Mouse (Mus musculus): ENCODE measurements around the gene Cdkn2d. TPM values are rescaled to one million over a fixed set of nuclear protein-coding genes. Genes with fewer than 3 reads are reported as not detected.
A peak's percentile ranks its signal among the peaks of the same experiment; 100 is the strongest.

Gene Cdkn2d
- polyA plus RNA-seq, 1 experiment from 2014 or later = 234 TPM

DNA sequence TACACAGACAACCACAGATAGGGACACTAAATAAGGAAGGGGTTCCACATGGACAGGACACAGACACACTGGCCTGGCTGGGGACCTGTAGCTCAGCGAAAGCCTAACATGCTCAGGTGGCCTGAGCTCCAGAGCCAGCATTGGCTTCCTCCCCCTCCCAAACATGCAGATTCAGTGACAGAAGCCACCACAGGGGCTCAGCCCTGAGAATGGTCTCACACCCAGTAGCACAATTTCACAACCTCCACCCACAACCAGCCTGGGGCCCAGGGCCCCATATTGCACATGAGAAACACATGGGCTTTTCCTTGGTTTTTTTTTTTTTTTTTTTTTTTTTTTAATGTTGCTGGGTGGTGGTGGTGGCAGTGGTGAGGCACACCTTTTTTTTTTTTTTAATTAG is 44.9 kb downstream of the Cdkn2d start:
- no peak for DNase-seq (ENCODE audit: low spot score)

DNA sequence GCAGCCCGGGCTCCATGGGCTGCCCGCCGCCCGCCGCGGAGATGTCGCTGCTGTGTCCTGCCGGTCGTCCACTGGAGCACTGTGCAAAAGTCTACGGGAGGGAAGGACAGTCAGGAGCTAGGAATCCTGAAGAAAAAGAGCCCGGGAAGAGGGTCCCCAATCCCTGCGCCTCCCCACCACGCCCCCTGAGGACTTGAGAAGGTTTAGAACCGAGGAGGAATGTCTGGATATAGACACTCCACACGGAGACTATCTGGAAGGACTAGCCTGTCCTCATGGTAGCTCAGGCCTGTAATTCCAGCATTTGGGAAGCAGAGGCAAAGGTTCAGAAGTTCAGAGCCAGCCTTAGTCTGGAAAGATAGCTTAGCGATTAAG is 46.1 kb downstream of the Cdkn2d start:
- DNase-seq (ENCODE audit: low spot score) = no peak

DNA sequence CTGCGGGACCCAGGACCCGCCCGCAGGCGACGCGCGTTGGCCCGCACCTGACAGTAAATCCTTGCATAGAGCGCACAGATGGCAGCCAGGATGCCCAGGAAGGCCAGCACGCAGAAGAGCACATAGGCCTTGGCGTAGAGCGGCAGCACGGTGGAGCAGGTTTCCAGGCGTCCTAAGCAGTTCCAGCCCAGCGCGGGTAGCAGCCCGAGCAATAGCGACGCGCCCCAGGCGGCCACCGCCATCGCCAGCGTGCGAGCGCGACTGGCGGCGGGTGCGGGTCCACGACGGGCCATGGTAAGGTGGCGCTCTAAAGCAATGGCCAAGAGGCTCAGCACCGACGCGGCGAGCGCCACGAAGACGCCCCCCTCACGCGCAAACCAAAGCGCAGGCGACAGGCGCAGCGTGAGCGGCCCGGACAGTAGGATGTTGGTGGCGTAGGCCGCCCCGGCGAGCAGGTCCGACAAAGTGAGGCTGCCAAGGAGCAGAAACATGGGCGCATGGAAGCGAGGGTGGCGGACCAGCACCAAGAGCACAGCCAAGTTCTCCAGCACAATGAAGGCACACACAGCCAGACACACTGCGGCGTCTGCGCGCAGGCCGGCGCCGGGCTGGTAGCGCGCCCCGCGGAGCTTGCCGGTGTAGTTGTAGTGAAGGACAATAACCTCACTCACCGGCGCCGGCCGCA is 46.6 kb downstream of the Cdkn2d start:
- DNase-seq (ENCODE audit: low spot score) = no peak

GRCm38 (mm10) chr9:21243826-21244427 is 47.3 kb downstream of the Cdkn2d start:
- DNase-seq (ENCODE audit: low spot score) = no peak

- peak; percentile 93 for DNase-seq (ENCODE audit: low spot score)
Measured at GRCm38 (mm10) chr9:21241343-21241742, 49.9 kb downstream of the Cdkn2d start.

DNA sequence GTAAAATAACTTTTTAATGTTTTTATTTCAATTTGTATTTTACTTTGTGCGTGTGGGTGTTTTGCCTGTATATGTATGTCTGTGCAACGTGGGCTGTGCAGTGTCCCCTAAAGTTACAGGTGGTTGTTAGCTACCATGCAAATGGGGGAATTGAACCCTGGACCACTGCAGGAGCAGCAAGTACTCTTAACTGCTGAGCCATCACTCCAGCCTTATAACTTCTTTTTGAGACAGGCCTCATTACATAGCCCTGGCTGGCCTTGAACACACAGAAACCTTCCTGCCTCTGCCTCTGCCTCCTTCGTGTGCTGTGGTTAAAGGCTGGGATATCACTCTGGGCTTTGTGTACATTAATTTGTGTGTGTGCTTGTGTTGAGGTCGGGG is 51.8 kb downstream of the Cdkn2d start:
- no peak for DNase-seq (ENCODE audit: low spot score)

GRCm38 (mm10) chr9:21238733-21239464 is 52.3 kb downstream of the Cdkn2d start, which contains the start of gene Keap1:
Keap1 (minus strand) TSS chr9:21239361.
- peak; percentile 88 for DNase-seq (ENCODE audit: low spot score)

Other genes with a start within 250 kb of the Cdkn2d start
- 0.59 and 0.69 TPM in 2 replicates for gene Zglp1, start 224.3 kb downstream of the Cdkn2d start, polyA plus RNA-seq (2015; fragmentation: Nextera tagmentation; extraction: Ambion mirVana)
- gene Gm49373, start 218.3 kb downstream of the Cdkn2d start, polyA plus RNA-seq (2015; fragmentation: Nextera tagmentation; extraction: Ambion mirVana) = 0.09 and 0.26 TPM in 2 replicates
- 44.7 and 47.0 TPM in 2 replicates for gene Fdx1l, start 217.8 kb downstream of the Cdkn2d start, polyA plus RNA-seq (2015; fragmentation: Nextera tagmentation; extraction: Ambion mirVana)
- 1.2 and 1.6 TPM in 2 replicates for gene Gm38431, start 199.4 kb downstream of the Cdkn2d start, polyA plus RNA-seq (2015; fragmentation: Nextera tagmentation; extraction: Ambion mirVana)
- 33.2 and 45.9 TPM in 2 replicates for gene Raver1, start 199.4 kb downstream of the Cdkn2d start, polyA plus RNA-seq (2015; fragmentation: Nextera tagmentation; extraction: Ambion mirVana)
- 13.8 and 14.0 TPM in 2 replicates for gene Tyk2, start 160.2 kb downstream of the Cdkn2d start, polyA plus RNA-seq (2015; fragmentation: Nextera tagmentation; extraction: Ambion mirVana)
- 281 and 307 TPM in 2 replicates for gene Cdc37, start 141.4 kb downstream of the Cdkn2d start, polyA plus RNA-seq (2015; fragmentation: Nextera tagmentation; extraction: Ambion mirVana)
- 0.95 and 1.0 TPM in 2 replicates for gene Pde4a, start 125.7 kb downstream of the Cdkn2d start, polyA plus RNA-seq (2015; fragmentation: Nextera tagmentation; extraction: Ambion mirVana)
- gene Keap1, start 52.0 kb downstream of the Cdkn2d start, polyA plus RNA-seq (2015; fragmentation: Nextera tagmentation; extraction: Ambion mirVana) = 61.2 and 64.2 TPM in 2 replicates
- 0.09 TPM in 1 of 2 replicates, not detected in the other for gene S1pr5, start 43.0 kb downstream of the Cdkn2d start, polyA plus RNA-seq (2015; fragmentation: Nextera tagmentation; extraction: Ambion mirVana)
- gene Atg4d, start 26.1 kb downstream of the Cdkn2d start, polyA plus RNA-seq (2015; fragmentation: Nextera tagmentation; extraction: Ambion mirVana) = 49.2 and 56.2 TPM in 2 replicates
- gene Kri1, start 3.4 kb downstream of the Cdkn2d start, polyA plus RNA-seq (2015; fragmentation: Nextera tagmentation; extraction: Ambion mirVana) = 17.9 and 25.1 TPM in 2 replicates
- gene Ap1m2, start 20.9 kb upstream of the Cdkn2d start, polyA plus RNA-seq (2015; fragmentation: Nextera tagmentation; extraction: Ambion mirVana) = 20.2 and 21.0 TPM in 2 replicates
- gene Slc44a2, start 29.3 kb upstream of the Cdkn2d start, polyA plus RNA-seq (2015; fragmentation: Nextera tagmentation; extraction: Ambion mirVana) = 161 and 167 TPM in 2 replicates
- 138 TPM in 2 replicates for gene Ilf3, start 76.5 kb upstream of the Cdkn2d start, polyA plus RNA-seq (2015; fragmentation: Nextera tagmentation; extraction: Ambion mirVana)
- gene Qtrt1, start 120.4 kb upstream of the Cdkn2d start, polyA plus RNA-seq (2015; fragmentation: Nextera tagmentation; extraction: Ambion mirVana) = 27.0 and 29.1 TPM in 2 replicates
- 107 TPM in 2 replicates for gene Dnm2, start 133.5 kb upstream of the Cdkn2d start, polyA plus RNA-seq (2015; fragmentation: Nextera tagmentation; extraction: Ambion mirVana)
- 30.2 and 31.1 TPM in 2 replicates for gene Tmed1, start 218.8 kb upstream of the Cdkn2d start, polyA plus RNA-seq (2015; fragmentation: Nextera tagmentation; extraction: Ambion mirVana)
- gene AB124611, start 234.8 kb upstream of the Cdkn2d start, polyA plus RNA-seq (2015; fragmentation: Nextera tagmentation; extraction: Ambion mirVana) = 18.8 and 19.9 TPM in 2 replicates

Measured in thymus, postnatal 0 days (tissue).